Mouse (Mus musculus): ENCODE measurements around the gene Upk3b. TPM values are rescaled to one million over a fixed set of nuclear protein-coding genes. Genes with fewer than 3 reads are reported as not detected.
A peak's percentile ranks its signal among the peaks of the same experiment; 100 is the strongest.

Gene Upk3b
- polyA plus RNA-seq, 1 experiment, result 0.01 TPM

GRCm38 (mm10) chr5:136049926-136050325 is 11.6 kb downstream of the Upk3b start:
- Histone ChIP-seq H3K79me2 (ENCODE audit: control insufficient read depth, insufficient read depth) (no peaks in the 10 kb centered on the region), H3K36me3 (ENCODE audit: control insufficient read depth, insufficient read depth) (no peaks in the 10 kb centered on the region), H3K27me3 (ENCODE audit: control insufficient read depth, insufficient read depth, insufficient read length) (no peaks in the 10 kb centered on the region), H3K4me3 (ENCODE audit: insufficient read depth, poor library complexity, severe bottlenecking) (no peak overlapping the region), H3K79me3 (ENCODE audit: low read depth) (no peaks in the 10 kb centered on the region), H3ac (ENCODE audit: control insufficient read depth, insufficient read length, low read depth) (no peak overlapping the region)
- TF ChIP-seq MAX (IDR thresholded peaks at IDR 0.05) (no peak), FOSL1 (IDR thresholded peaks at IDR 0.05; ENCODE audit: insufficient read depth, low read length, poor library complexity, severe bottlenecking) (peak; percentile 69), CEBPB (IDR thresholded peaks at IDR 0.05; ENCODE audit: low read depth) (no peak), USF1 (IDR thresholded peaks at IDR 0.05; ENCODE audit: low read depth) (no peak), MYOG (IDR thresholded peaks at IDR 0.05; ENCODE audit: control insufficient read depth, extremely low read depth, insufficient read length) (no peak)

- no peak for TF ChIP-seq USF1 (IDR thresholded peaks at IDR 0.05; ENCODE audit: low read depth)
- TF ChIP-seq CTCF (IDR thresholded peaks at IDR 0.05; ENCODE audit: control insufficient read depth, insufficient read depth, insufficient read length), result no peak
- TF ChIP-seq FOSL1 (IDR thresholded peaks at IDR 0.05; ENCODE audit: insufficient read depth, low read length, poor library complexity, severe bottlenecking), result no peak
- no peak for TF ChIP-seq CEBPB (IDR thresholded peaks at IDR 0.05; ENCODE audit: low read depth)
- no peak for TF ChIP-seq MYOD1 (IDR thresholded peaks at IDR 0.05; ENCODE audit: control insufficient read depth, insufficient read length, low read depth)
- TF ChIP-seq MAX (IDR thresholded peaks at IDR 0.05), result peak; percentile 98
- no peak for TF ChIP-seq MYOG (IDR thresholded peaks at IDR 0.05; ENCODE audit: control insufficient read depth, extremely low read depth, insufficient read length)
- Histone ChIP-seq H3K4me3 (ENCODE audit: insufficient read depth, poor library complexity, severe bottlenecking) (no peak overlapping the region), H3K79me2 (ENCODE audit: control insufficient read depth, insufficient read depth) (no peaks in the 10 kb centered on the region), H3K79me3 (ENCODE audit: low read depth) (no peaks in the 10 kb centered on the region), H3K36me3 (ENCODE audit: control insufficient read depth, insufficient read depth) (no peaks in the 10 kb centered on the region), H3K27me3 (ENCODE audit: control insufficient read depth, insufficient read depth, insufficient read length) (no peaks in the 10 kb centered on the region), H3ac (ENCODE audit: control insufficient read depth, insufficient read length, low read depth) (no peak overlapping the region)
Measured at GRCm38 (mm10) chr5:136051231-136052085, 13.2 kb downstream of the Upk3b start.

- Histone ChIP-seq H3K27me3 (ENCODE audit: control insufficient read depth, insufficient read depth, insufficient read length) (no peaks in the 10 kb centered on the region), H3K4me3 (ENCODE audit: insufficient read depth, poor library complexity, severe bottlenecking) (no peak overlapping the region)
Measured at GRCm38 (mm10) chr5:136052861-136053655, 14.8 kb downstream of the Upk3b start.

GRCm38 (mm10) chr5:136054301-136055077 is 16.2 kb downstream of the Upk3b start, which contains the start of gene Upk3bl:
Upk3bl (plus strand) TSS chr5:136054492.
- no peaks in the 10 kb centered on the region for H3K79me2 ChIP-seq (ENCODE audit: control insufficient read depth, insufficient read depth)
- no peak within 1 kb of the TSS for H3ac ChIP-seq (ENCODE audit: control insufficient read depth, insufficient read length, low read depth)
- H3K4me3 ChIP-seq (ENCODE audit: insufficient read depth, poor library complexity, severe bottlenecking), result no peak within 1 kb of the TSS
- no peaks in the 10 kb centered on the region for H3K36me3 ChIP-seq (ENCODE audit: control insufficient read depth, insufficient read depth)
- H3K79me3 ChIP-seq (ENCODE audit: low read depth), result no peaks in the 10 kb centered on the region
- H3K27me3 ChIP-seq (ENCODE audit: control insufficient read depth, insufficient read depth, insufficient read length), result no peaks in the 10 kb centered on the region
- TF ChIP-seq MAX (IDR thresholded peaks at IDR 0.05) (no peak), FOSL1 (IDR thresholded peaks at IDR 0.05; ENCODE audit: insufficient read depth, low read length, poor library complexity, severe bottlenecking) (no peak), CEBPB (IDR thresholded peaks at IDR 0.05; ENCODE audit: low read depth) (no peak), CTCF (IDR thresholded peaks at IDR 0.05; ENCODE audit: control insufficient read depth, insufficient read depth, insufficient read length) (no peak), MYOG (IDR thresholded peaks at IDR 0.05; ENCODE audit: control insufficient read depth, extremely low read depth, insufficient read length) (no peak), MYOD1 (IDR thresholded peaks at IDR 0.05; ENCODE audit: control insufficient read depth, insufficient read length, low read depth) (no peak), USF1 (IDR thresholded peaks at IDR 0.05; ENCODE audit: low read depth) (no peak)

More at GRCm38 (mm10) chr5:136052861-136053655, 14.8 kb downstream of the Upk3b start:
- no peaks in the 10 kb centered on the region for H3K79me2 ChIP-seq (ENCODE audit: control insufficient read depth, insufficient read depth)
- TF ChIP-seq FOSL1 (IDR thresholded peaks at IDR 0.05; ENCODE audit: insufficient read depth, low read length, poor library complexity, severe bottlenecking) (no peak), MYOD1 (IDR thresholded peaks at IDR 0.05; ENCODE audit: control insufficient read depth, insufficient read length, low read depth) (no peak), MYOG (IDR thresholded peaks at IDR 0.05; ENCODE audit: control insufficient read depth, extremely low read depth, insufficient read length) (no peak), CEBPB (IDR thresholded peaks at IDR 0.05; ENCODE audit: low read depth) (no peak), CTCF (IDR thresholded peaks at IDR 0.05; ENCODE audit: control insufficient read depth, insufficient read depth, insufficient read length) (no peak), USF1 (IDR thresholded peaks at IDR 0.05; ENCODE audit: low read depth) (no peak), MAX (IDR thresholded peaks at IDR 0.05) (no peak)
- H3K79me3 ChIP-seq (ENCODE audit: low read depth), result no peaks in the 10 kb centered on the region
- H3ac ChIP-seq (ENCODE audit: control insufficient read depth, insufficient read length, low read depth), result no peak overlapping the region
- H3K36me3 ChIP-seq (ENCODE audit: control insufficient read depth, insufficient read depth), result no peaks in the 10 kb centered on the region

- Histone ChIP-seq H3K79me3 (ENCODE audit: low read depth) (no peaks in the 10 kb centered on the region), H3K79me2 (ENCODE audit: control insufficient read depth, insufficient read depth) (no peaks in the 10 kb centered on the region), H3K27me3 (ENCODE audit: control insufficient read depth, insufficient read depth, insufficient read length) (no peaks in the 10 kb centered on the region), H3ac (ENCODE audit: control insufficient read depth, insufficient read length, low read depth) (no peak overlapping the region), H3K36me3 (ENCODE audit: control insufficient read depth, insufficient read depth) (no peaks in the 10 kb centered on the region), H3K4me3 (ENCODE audit: insufficient read depth, poor library complexity, severe bottlenecking) (no peak overlapping the region)
- TF ChIP-seq MYOD1 (IDR thresholded peaks at IDR 0.05; ENCODE audit: control insufficient read depth, insufficient read length, low read depth) (no peak), FOSL1 (IDR thresholded peaks at IDR 0.05; ENCODE audit: insufficient read depth, low read length, poor library complexity, severe bottlenecking) (no peak), USF1 (IDR thresholded peaks at IDR 0.05; ENCODE audit: low read depth) (no peak), CEBPB (IDR thresholded peaks at IDR 0.05; ENCODE audit: low read depth) (no peak), CTCF (IDR thresholded peaks at IDR 0.05; ENCODE audit: control insufficient read depth, insufficient read depth, insufficient read length) (no peak), MYOG (IDR thresholded peaks at IDR 0.05; ENCODE audit: control insufficient read depth, extremely low read depth, insufficient read length) (no peak), MAX (IDR thresholded peaks at IDR 0.05) (no peak)
Measured at GRCm38 (mm10) chr5:136056062-136056461, 17.8 kb downstream of the Upk3b start.

Data from C2C12 (cell line).